Mouse (Mus musculus) embryonic facial prominence, embryonic 11.5 days (tissue): ENCODE results near the gene Aoc2. TPM values are rescaled to one million over a fixed set of nuclear protein-coding genes. Genes with fewer than 3 reads are reported as not detected.

Source experiments
- ATAC-seq: fragments of 200-750 bp; cut with Nextera tagmentation; replicated peaks from 2 replicates; pipeline ENCODE4 v1.8.0; 2017; ENCODE audit warnings: low read depth; ENCODE audit not compliant: insufficient number of reproducible peaks, low FRiP score, low TSS enrichment
- DNase-seq: peaks from one replicate; pipeline ENCODE4 v3.0.0-alpha.2; 2015; ENCODE audit warnings: low spot score
- H3K27ac ChIP-seq: fragments of 300-500 bp; sonication (generic); replicated peaks from 2 replicates; pipeline ENCODE4 v1.5.1; 2014; ENCODE audit warnings: mild to moderate bottlenecking, low read depth, low read length, control low read depth
- H3K27me3 ChIP-seq: fragments of 300-500 bp; sonication (generic); 2 replicates; pipeline ENCODE4 v1.6.1; 2014; ENCODE audit warnings: mild to moderate bottlenecking, low read length, moderate library complexity, mixed read lengths; ENCODE audit not compliant: control insufficient read depth, insufficient read depth
- H3K36me3 ChIP-seq: fragments of 300-500 bp; sonication (generic); replicated peaks from 2 replicates; pipeline ENCODE4 v1.6.1; 2014; ENCODE audit warnings: low read depth, mild to moderate bottlenecking, low read length, moderate library complexity, mixed read lengths; ENCODE audit not compliant: control insufficient read depth, insufficient read depth
- H3K4me1 ChIP-seq: fragments of 300-500 bp; sonication (generic); 2 replicates; pipeline ENCODE4 v1.6.1; 2014; ENCODE audit warnings: low read length, mixed read lengths; ENCODE audit not compliant: control insufficient read depth, insufficient read depth
- H3K4me2 ChIP-seq: fragments of 300-500 bp; sonication (generic); 2 replicates; pipeline ENCODE4 v1.6.1; 2014; ENCODE audit warnings: low read depth, mild to moderate bottlenecking, control low read depth, low read length, moderate library complexity
- H3K4me3 ChIP-seq: fragments of 300-500 bp; sonication (generic); 2 replicates; pipeline ENCODE4 v1.5.1; 2014; ENCODE audit warnings: low read depth, low read length, control low read depth
- H3K9ac ChIP-seq: fragments of 300-500 bp; sonication (generic); replicated peaks from 2 replicates; pipeline ENCODE4 v1.6.1; 2014; ENCODE audit warnings: mild to moderate bottlenecking, control low read depth, low read length
- H3K9me3 ChIP-seq: fragments of 300-500 bp; sonication (generic); replicated peaks from 2 replicates; pipeline ENCODE4 v1.6.1; 2016; ENCODE audit warnings: mild to moderate bottlenecking, low read length, inconsistent platforms, mixed read lengths; ENCODE audit not compliant: control insufficient read depth
- WGBS: fragments of 180-500 bp; shearing (Covaris S2); extraction: QIAGEN DNeasy Blood & Tissue Kit; methylation state at CpG from one replicate; pipeline ENCODE4 v1.1.7; 2014; 5-methylcytosine and 5-hydroxymethylcytosine counted together
- polyA plus RNA-seq: library from polyadenylated mRNA; unstranded; fragments of >200 nt; fragmentation: Nextera tagmentation; extraction: Ambion mirVana; gene quantifications from 2 replicates; pipeline ENCODE4 v1.2.1, GENCODE M21; 2014

Aoc2 gene
- polyA plus RNA-seq, 1 experiment from 2014 or later = 1.2 TPM

GRCm38 (mm10) chr11:101353436-101353835 lies 28.6 kb downstream of the Aoc2 start:
- H3K36me3 ChIP-seq = no peaks in the 10 kb centered on the region
- H3K9ac ChIP-seq = no peak overlapping the region
- no peak overlapping the region for H3K4me3 ChIP-seq
- no peak overlapping the region for H3K27ac ChIP-seq
- ATAC-seq (no peak), DNase-seq (no peak)
- H3K27me3 ChIP-seq = no peaks in the 10 kb centered on the region
- H3K4me1 ChIP-seq = no peaks in the 10 kb centered on the region
- no peak overlapping the region for H3K4me2 ChIP-seq
- no peaks in the 10 kb centered on the region for H3K9me3 ChIP-seq
- 90% methylated on average over 12 of the region's 12 CpGs for WGBS

DNA sequence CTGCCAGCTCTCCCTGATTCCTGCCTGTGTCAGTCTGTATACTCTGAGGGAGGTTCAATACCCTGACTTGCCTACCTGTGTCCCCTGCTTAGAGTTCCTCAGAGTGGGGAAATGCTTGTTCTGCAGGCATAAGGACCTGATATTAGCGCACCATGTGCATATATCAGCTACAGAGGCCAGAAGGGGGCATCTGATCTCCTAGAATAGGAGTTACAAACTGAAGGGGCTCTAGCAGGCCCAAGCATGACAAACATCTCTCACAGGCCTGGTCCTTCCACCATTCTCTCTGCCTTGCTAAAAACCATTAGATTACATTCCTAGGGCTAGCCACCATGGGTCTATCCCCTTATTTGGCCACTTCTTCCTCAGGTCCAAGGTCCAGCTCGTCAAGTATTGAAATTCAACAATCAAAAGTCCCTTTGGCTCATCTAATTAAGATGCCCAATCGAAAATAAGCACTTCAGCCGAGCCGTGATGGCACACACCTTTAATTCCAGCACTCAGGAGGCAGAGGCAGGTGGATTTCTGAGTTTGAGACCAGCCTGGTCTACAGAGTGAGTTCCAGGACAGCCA lies 29.7 kb downstream of the Aoc2 start:
- H3K9ac ChIP-seq = no peak overlapping the region
- 81% methylated on average over 5 of the region's 5 CpGs for WGBS
- DNase-seq (no peak), ATAC-seq (no peak)
- H3K4me3 ChIP-seq = no peak overlapping the region
- no peaks in the 10 kb centered on the region for H3K4me1 ChIP-seq
- no peaks in the 10 kb centered on the region for H3K9me3 ChIP-seq
- H3K27ac ChIP-seq = no peak overlapping the region
- no peak overlapping the region for H3K4me2 ChIP-seq
- no peaks in the 10 kb centered on the region for H3K27me3 ChIP-seq
- no peaks in the 10 kb centered on the region for H3K36me3 ChIP-seq

DNA sequence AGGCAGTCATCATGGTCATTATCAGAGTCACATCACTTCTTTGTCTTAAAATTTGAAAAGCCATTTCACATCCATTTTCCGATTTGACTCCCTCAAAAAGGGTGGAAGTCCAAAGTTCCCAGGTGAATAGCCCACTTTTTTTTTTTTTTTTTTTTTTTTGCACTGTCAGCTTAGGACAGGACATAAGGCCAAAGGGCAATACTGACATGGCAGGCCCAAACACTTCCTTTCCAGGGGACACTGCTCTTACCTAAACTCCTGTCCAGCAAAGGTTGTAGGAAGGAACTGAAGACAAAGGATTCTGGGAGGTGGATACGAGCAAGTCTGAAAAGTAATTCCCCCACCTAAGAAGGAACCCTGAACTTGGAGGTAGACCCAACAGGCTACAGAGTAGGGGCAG lies 31.1 kb downstream of the Aoc2 start:
- Histone ChIP-seq H3K9ac (no peak overlapping the region), H3K27ac (no peak overlapping the region), H3K27me3 (no peaks in the 10 kb centered on the region), H3K4me1 (no peaks in the 10 kb centered on the region), H3K4me2 (no peak overlapping the region), H3K36me3 (no peaks in the 10 kb centered on the region), H3K4me3 (no peak overlapping the region), H3K9me3 (no peaks in the 10 kb centered on the region)
- WGBS = 84% methylated on average over 2 of the region's 2 CpGs
- no peak for DNase-seq
- no peak for ATAC-seq

- no peaks in the 10 kb centered on the region for H3K9me3 ChIP-seq
- ATAC-seq (no peak), DNase-seq (no peak)
- H3K36me3 ChIP-seq = no peaks in the 10 kb centered on the region
- H3K4me1 ChIP-seq = no peaks in the 10 kb centered on the region
- 86% methylated on average over 3 of the region's 3 CpGs for WGBS
- H3K27ac ChIP-seq = no peak overlapping the region
- H3K9ac ChIP-seq = no peak overlapping the region
- H3K4me2 ChIP-seq = no peak overlapping the region
- no peaks in the 10 kb centered on the region for H3K27me3 ChIP-seq
- no peak overlapping the region for H3K4me3 ChIP-seq
These were observed 32.8 kb downstream of the Aoc2 start for GRCm38 (mm10) chr11:101357505-101358182.

DNA sequence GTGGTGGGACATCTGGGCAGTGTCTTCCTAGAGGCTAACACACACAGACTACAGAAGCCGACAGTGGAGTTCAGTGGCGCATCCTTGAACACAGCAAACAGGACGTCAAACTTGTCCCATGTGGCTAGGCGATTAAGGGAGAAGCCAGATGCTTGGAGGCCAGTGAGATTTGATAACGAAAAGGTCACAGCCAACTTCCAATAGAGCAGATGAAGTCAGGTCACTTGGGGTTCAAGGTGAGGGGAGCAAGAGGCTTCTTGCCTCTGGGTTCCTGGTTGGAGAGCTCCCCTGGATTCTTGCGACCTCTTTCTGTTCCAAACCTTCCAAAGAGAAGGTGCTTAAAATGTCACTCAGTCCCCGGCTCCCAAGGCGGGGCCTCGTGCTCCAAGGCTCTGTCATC lies 34.9 kb downstream of the Aoc2 start:
- H3K4me3 ChIP-seq = no peak overlapping the region
- no peaks in the 10 kb centered on the region for H3K36me3 ChIP-seq
- ATAC-seq = no peak
- H3K9me3 ChIP-seq = no peaks in the 10 kb centered on the region
- H3K9ac ChIP-seq = no peak overlapping the region
- no peak for DNase-seq
- 67% methylated on average over 9 of the region's 9 CpGs for WGBS
- no peak overlapping the region for H3K27ac ChIP-seq
- H3K4me1 ChIP-seq = no peaks in the 10 kb centered on the region
- no peaks in the 10 kb centered on the region for H3K27me3 ChIP-seq
- H3K4me2 ChIP-seq = no peak overlapping the region

GRCm38 (mm10) chr11:101360651-101361113 lies 35.8 kb downstream of the Aoc2 start:
- ATAC-seq (no peak), DNase-seq (no peak)
- WGBS = 39% methylated on average over 3 of the region's 3 CpGs
- Histone ChIP-seq H3K9ac (no peak overlapping the region), H3K4me3 (no peak overlapping the region), H3K27ac (no peak overlapping the region), H3K4me2 (no peak overlapping the region), H3K4me1 (no peaks in the 10 kb centered on the region), H3K9me3 (no peaks in the 10 kb centered on the region), H3K36me3 (no peaks in the 10 kb centered on the region), H3K27me3 (no peaks in the 10 kb centered on the region)

- DNase-seq = no peak
- no peak overlapping the region for H3K9ac ChIP-seq
- no peaks in the 10 kb centered on the region for H3K36me3 ChIP-seq
- WGBS = 85% methylated on average over 5 of the region's 5 CpGs
- H3K27ac ChIP-seq = no peak overlapping the region
- H3K4me2 ChIP-seq = no peak overlapping the region
- H3K27me3 ChIP-seq = no peaks in the 10 kb centered on the region
- H3K4me3 ChIP-seq = no peak overlapping the region
- no peaks in the 10 kb centered on the region for H3K4me1 ChIP-seq
- no peaks in the 10 kb centered on the region for H3K9me3 ChIP-seq
- ATAC-seq = no peak
These were observed 39.7 kb downstream of the Aoc2 start for GRCm38 (mm10) chr11:101364531-101364931.

- DNase-seq (no peak), ATAC-seq (no peak)
- Histone ChIP-seq H3K4me1 (no peaks in the 10 kb centered on the region), H3K4me3 (no peak within 1 kb of the TSS), H3K9ac (no peak within 1 kb of the TSS), H3K4me2 (no peak within 1 kb of the TSS), H3K27ac (no peak within 1 kb of the TSS), H3K27me3 (no peaks in the 10 kb centered on the region), H3K9me3 (no peaks in the 10 kb centered on the region), H3K36me3 (no peaks in the 10 kb centered on the region)
- WGBS = 90% methylated on average over 8 of the region's 8 CpGs
These were observed 42.6 kb downstream of the Aoc2 start, which contains the start of gene G6pc for GRCm38 (mm10) chr11:101367326-101367935. Gene G6pc (plus strand): TSS chr11:101367561.
